Mouse (Mus musculus) forebrain, embryonic 11.5 days (tissue): ENCODE measurements at regions not wholly inside any gene's neighbourhood (a gene's known extent, or its start where the extent isn't known, plus 50 kb on each side); places are given as distances from the start of the nearest gene placed in this dataset.
"Not testable (repeated sequence)": the region's sequence is repeated elsewhere in the genome, so short reads cannot be mapped to it uniquely, and the experiment has no call there.

ENCODE experiments used
- ATAC-seq: fragments of 200-750 bp; cut with Nextera tagmentation; replicated peaks from 2 replicates; pipeline ENCODE4 v1.8.0; 2017; ENCODE audit warnings: moderate TSS enrichment; ENCODE audit not compliant: low FRiP score
- DNase-seq: peaks from one replicate; pipeline ENCODE4 v3.0.0-alpha.2; 2017; ENCODE audit warnings: low spot score
- H3K27ac ChIP-seq: fragments of 300-500 bp; sonication (generic); 2 replicates; pipeline ENCODE4 v1.5.1; 2014; ENCODE audit warnings: low read depth, low read length
- H3K27me3 ChIP-seq: fragments of 300-500 bp; sonication (generic); 2 replicates; pipeline ENCODE4 v1.6.1; 2014; ENCODE audit warnings: mild to moderate bottlenecking, low read length, mixed read lengths; ENCODE audit not compliant: control insufficient read depth, insufficient read depth
- H3K36me3 ChIP-seq: fragments of 300-500 bp; sonication (generic); 2 replicates; pipeline ENCODE4 v1.6.1; 2014; ENCODE audit warnings: mild to moderate bottlenecking, low read length, moderate library complexity, mixed read lengths; ENCODE audit not compliant: control insufficient read depth, insufficient read depth
- H3K4me1 ChIP-seq: fragments of 300-500 bp; sonication (generic); replicated peaks from 2 replicates; pipeline ENCODE4 v1.6.1; 2014; ENCODE audit warnings: low read length, mixed read lengths; ENCODE audit not compliant: control insufficient read depth, insufficient read depth
- H3K4me2 ChIP-seq: fragments of 300-500 bp; sonication (generic); 2 replicates; pipeline ENCODE4 v1.6.1; 2014; ENCODE audit warnings: low read depth, mild to moderate bottlenecking, low read length, moderate library complexity, mixed read lengths; ENCODE audit not compliant: severe bottlenecking
- H3K4me3 ChIP-seq: fragments of 300-500 bp; sonication (generic); 2 replicates; pipeline ENCODE4 v1.5.1; 2014; ENCODE audit warnings: low read depth, low read length
- H3K9ac ChIP-seq: fragments of 300-500 bp; sonication (generic); 2 replicates; pipeline ENCODE4 v1.6.1; 2014; ENCODE audit warnings: low read length
- H3K9me3 ChIP-seq: fragments of 300-500 bp; sonication (generic); 2 replicates; pipeline ENCODE4 v1.6.1; 2016; ENCODE audit warnings: low read length, mixed read lengths; ENCODE audit not compliant: control insufficient read depth
- WGBS: fragments of 180-500 bp; shearing (Covaris S2); extraction: QIAGEN DNeasy Blood & Tissue Kit; methylation state at CpG from one replicate; pipeline ENCODE4 v1.1.7; 2014; 5-methylcytosine and 5-hydroxymethylcytosine counted together

- H3K9ac ChIP-seq, result no peak overlapping the region
- H3K4me2 ChIP-seq, result no peak overlapping the region
- ATAC-seq, result no peak
- H3K36me3 ChIP-seq, result no peaks in the 10 kb centered on the region
- H3K27me3 ChIP-seq, result no peaks in the 10 kb centered on the region; the same call in 1 of the 2 replicates
- no peak overlapping the region for H3K4me3 ChIP-seq
- 90% methylated on average over 4 of the region's 4 CpGs for WGBS
- DNase-seq, result no peak
- no peaks in the 10 kb centered on the region for H3K9me3 ChIP-seq
- H3K27ac ChIP-seq, result no peak overlapping the region
- peaks cover 4% of the 10 kb centered on the region; the same call in 1 of the 2 replicates for H3K4me1 ChIP-seq
These were observed 238.3 kb upstream of the Jarid2 start for GRCm38 (mm10) chr13:44490935-44491465.

DNA sequence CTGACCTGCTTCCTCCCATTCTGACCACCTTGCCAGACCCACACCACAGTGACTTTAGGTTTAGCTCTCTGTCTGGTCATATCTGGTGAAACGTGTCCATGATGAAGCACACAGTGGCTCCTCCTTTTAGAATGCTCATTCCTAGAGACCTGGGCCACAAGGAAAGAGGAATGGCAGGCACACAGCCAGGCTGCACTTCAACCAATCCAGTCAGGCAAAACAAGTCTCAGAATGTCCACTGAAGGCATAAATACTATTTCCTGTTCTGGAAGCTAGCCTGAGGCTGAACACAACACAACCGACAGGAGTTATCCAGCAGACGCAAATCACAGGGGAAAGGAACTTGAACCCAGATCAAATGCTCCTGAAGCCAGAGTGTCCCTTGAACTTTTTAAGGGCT is 235.4 kb upstream of the Jarid2 start:
- Histone ChIP-seq H3K4me1 (peaks cover 4% of the 10 kb centered on the region; the same call in 1 of the 2 replicates), H3K4me3 (no peak overlapping the region), H3K27ac (no peak overlapping the region), H3K4me2 (no peak overlapping the region), H3K9me3 (no peaks in the 10 kb centered on the region), H3K36me3 (no peaks in the 10 kb centered on the region), H3K27me3 (no peaks in the 10 kb centered on the region; the same call in 1 of the 2 replicates), H3K9ac (no peak overlapping the region)
- 81% methylated on average over 3 of the region's 3 CpGs for WGBS
- DNase-seq (no peak), ATAC-seq (no peak)

GRCm38 (mm10) chr13:44495450-44495849 is 233.8 kb upstream of the Jarid2 start:
- ATAC-seq (no peak), DNase-seq (no peak)
- H3K27ac ChIP-seq, result no peak overlapping the region
- no peaks in the 10 kb centered on the region for H3K36me3 ChIP-seq
- no peaks in the 10 kb centered on the region; the same call in 1 of the 2 replicates for H3K27me3 ChIP-seq
- H3K9ac ChIP-seq, result no peak overlapping the region
- WGBS, result 87% methylated on average over 10 of the region's 10 CpGs
- no peaks in the 10 kb centered on the region for H3K9me3 ChIP-seq
- H3K4me2 ChIP-seq, result no peak overlapping the region
- H3K4me1 ChIP-seq, result peaks cover 4% of the 10 kb centered on the region; the same call in 1 of the 2 replicates
- no peak overlapping the region for H3K4me3 ChIP-seq

DNA sequence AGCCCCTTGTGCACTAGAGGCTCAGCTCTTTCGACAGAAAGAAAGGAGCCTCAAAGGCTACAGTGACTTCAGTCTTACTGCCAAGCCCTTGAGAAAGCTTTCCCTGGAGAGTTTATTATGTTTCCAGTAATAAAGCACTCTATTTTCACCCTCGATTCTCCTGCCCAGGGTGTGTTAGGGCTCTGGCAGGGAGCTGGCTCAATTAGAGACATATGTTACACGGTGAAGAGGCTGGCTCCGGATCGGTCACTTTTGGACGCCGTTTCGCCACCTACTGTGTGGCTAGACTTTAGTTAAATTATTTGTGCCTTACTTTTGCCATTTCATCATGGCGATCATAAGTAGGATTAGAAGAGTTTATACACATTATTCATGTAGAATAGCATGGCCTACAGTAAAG is 232.7 kb upstream of the Jarid2 start:
- WGBS, result 61% methylated on average over 9 of the region's 9 CpGs
- Histone ChIP-seq H3K9ac (no peak overlapping the region), H3K4me2 (no peak overlapping the region), H3K4me1 (peaks cover 4% of the 10 kb centered on the region; the same call in 1 of the 2 replicates), H3K27ac (no peak overlapping the region), H3K36me3 (no peaks in the 10 kb centered on the region), H3K9me3 (no peaks in the 10 kb centered on the region), H3K27me3 (no peaks in the 10 kb centered on the region; the same call in 1 of the 2 replicates), H3K4me3 (no peak overlapping the region)
- ATAC-seq (no peak), DNase-seq (no peak)

GRCm38 (mm10) chr13:44500896-44501295 is 228.4 kb upstream of the Jarid2 start:
- H3K27ac ChIP-seq, result not testable (repeated sequence)

GRCm38 (mm10) chr13:44501777-44502321 is 227.4 kb upstream of the Jarid2 start:
- no peak for ATAC-seq
- no peak overlapping the region for H3K27ac ChIP-seq

More at GRCm38 (mm10) chr13:44500896-44501295, 228.4 kb upstream of the Jarid2 start:
- not testable (repeated sequence) for H3K9ac ChIP-seq, H3K4me3 ChIP-seq, H3K4me2 ChIP-seq, H3K9me3 ChIP-seq, DNase-seq, H3K27me3 ChIP-seq, ATAC-seq, H3K36me3 ChIP-seq, H3K4me1 ChIP-seq
- 79% methylated on average over 5 of the region's 5 CpGs for WGBS

GRCm38 (mm10) chr13:44502612-44503256 is 226.5 kb upstream of the Jarid2 start:
- no peaks in the 10 kb centered on the region for H3K27me3 ChIP-seq
- no peaks in the 10 kb centered on the region for H3K9me3 ChIP-seq
- H3K4me3 ChIP-seq, result no peak overlapping the region
- ATAC-seq, result no peak
- no peak overlapping the region for H3K27ac ChIP-seq
- H3K9ac ChIP-seq, result no peak overlapping the region
- H3K36me3 ChIP-seq, result no peaks in the 10 kb centered on the region
- H3K4me1 ChIP-seq, result no peaks in the 10 kb centered on the region; the same call in 1 of the 2 replicates
- no peak for DNase-seq
- WGBS, result 79% methylated on average over 10 of the region's 10 CpGs
- H3K4me2 ChIP-seq, result no peak overlapping the region

More at GRCm38 (mm10) chr13:44501777-44502321, 227.4 kb upstream of the Jarid2 start:
- no peaks in the 10 kb centered on the region for H3K36me3 ChIP-seq
- no peaks in the 10 kb centered on the region for H3K9me3 ChIP-seq
- no peak overlapping the region for H3K4me3 ChIP-seq
- WGBS, result 67% methylated on average over 5 of the region's 5 CpGs
- H3K4me2 ChIP-seq, result no peak overlapping the region
- no peaks in the 10 kb centered on the region; the same call in 1 of the 2 replicates for H3K4me1 ChIP-seq
- no peak for DNase-seq
- no peak overlapping the region for H3K9ac ChIP-seq
- H3K27me3 ChIP-seq, result no peaks in the 10 kb centered on the region

GRCm38 (mm10) chr13:44503257-44503950 is 225.9 kb upstream of the Jarid2 start:
- Histone ChIP-seq H3K4me3 (no peak overlapping the region), H3K4me1 (no peaks in the 10 kb centered on the region; the same call in 1 of the 2 replicates), H3K36me3 (no peaks in the 10 kb centered on the region), H3K4me2 (no peak overlapping the region), H3K27ac (no peak overlapping the region), H3K9ac (no peak overlapping the region), H3K27me3 (no peaks in the 10 kb centered on the region), H3K9me3 (no peaks in the 10 kb centered on the region)
- 84% methylated on average over 15 of the region's 15 CpGs for WGBS
- no peak for DNase-seq
- ATAC-seq, result no peak
